Mouse (Mus musculus) heart, postnatal 4 days (tissue): Measurements from ENCODE around the gene Dock4. TPM values are rescaled to one million over a fixed set of nuclear protein-coding genes. Genes with fewer than 3 reads are reported as not detected.

ENCODE experiments used
- DNase-seq: peaks from one replicate; pipeline ENCODE4 v3.0.0; 2021
- total RNA-seq, 2 experiments: library from RNA; stranded (reverse); gene quantifications; 2 replicates each; pipeline ENCODE4 v1.2.3; 2021

Gene Dock4
- total RNA-seq, 2 experiments from 2014 or later, result 21.0 to 24.0 TPM

- no peak for DNase-seq
Measured at GRCm38 (mm10) chr12:40773091-40773490, 327.3 kb downstream of the Dock4 start.

DNA sequence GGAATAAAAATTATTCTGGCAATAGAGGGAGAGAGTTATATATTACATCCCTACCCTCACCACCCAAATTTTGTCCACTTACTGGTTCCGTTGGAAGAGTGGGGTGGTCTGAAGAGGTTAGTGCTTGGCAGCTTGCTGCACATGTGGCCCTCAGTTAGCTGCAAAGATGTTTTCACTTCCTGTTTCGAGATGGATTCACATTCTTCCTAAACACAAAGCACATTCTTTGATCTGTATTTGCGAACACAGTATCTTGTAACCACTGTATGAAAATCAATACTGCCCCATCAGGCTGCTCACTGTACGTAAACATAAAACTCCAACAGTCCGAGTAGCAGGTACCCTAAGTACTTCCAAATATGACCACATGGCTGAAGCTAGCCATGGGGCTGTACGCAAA, 335.8 kb downstream of the Dock4 start:
- no peak for DNase-seq

DNA sequence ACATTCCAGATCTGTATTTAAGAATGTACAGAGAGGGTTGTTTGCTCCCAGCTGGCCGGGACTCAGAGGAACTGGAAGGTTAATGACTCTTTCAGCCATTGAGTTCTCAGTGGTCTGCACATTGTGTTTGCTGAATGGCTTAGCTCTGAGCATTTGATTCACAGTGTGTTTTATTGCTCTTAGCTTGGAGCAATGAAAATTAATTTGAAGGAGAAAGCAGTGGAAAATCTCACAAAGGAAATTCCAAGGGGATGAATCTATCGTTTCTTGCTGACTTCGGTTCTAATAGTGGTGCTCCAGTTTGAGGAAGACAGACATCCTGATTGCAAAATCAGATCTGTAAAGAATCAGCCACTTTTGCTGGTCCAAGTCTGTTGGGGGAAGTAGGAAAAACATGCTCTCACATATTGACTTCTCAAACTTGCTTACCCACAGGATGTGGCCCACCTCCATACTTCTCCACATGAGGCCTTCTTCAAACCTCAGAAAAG, 342.9 kb downstream of the Dock4 start:
- DNase-seq, result no peak

- DNase-seq, result no peak
Measured at GRCm38 (mm10) chr12:40789379-40790361, 343.9 kb downstream of the Dock4 start.

DNA sequence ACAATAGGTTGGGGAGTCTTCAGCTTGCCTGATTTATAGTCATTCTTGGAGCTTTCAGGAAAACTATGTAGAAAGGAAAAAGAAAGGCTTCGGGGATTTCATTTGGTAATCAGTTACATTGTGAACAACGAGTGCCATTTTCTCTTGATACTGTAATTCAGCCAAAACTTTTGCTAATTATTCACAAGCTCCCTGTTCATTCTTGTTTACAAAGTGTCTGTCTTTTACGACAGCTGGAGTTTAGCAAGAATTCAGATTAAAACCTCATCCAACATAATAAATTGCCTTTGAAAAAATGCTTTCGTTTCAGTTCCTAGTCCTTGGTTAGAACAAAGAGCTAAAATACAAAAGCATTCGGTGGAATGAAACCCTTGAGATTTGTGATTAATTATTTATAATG, 345.5 kb downstream of the Dock4 start:
- DNase-seq, result no peak

GRCm38 (mm10) chr12:40792184-40792650, 346.5 kb downstream of the Dock4 start:
- no peak for DNase-seq

GRCm38 (mm10) chr12:40794066-40794465, 348.3 kb downstream of the Dock4 start:
- no peak for DNase-seq

GRCm38 (mm10) chr12:40794756-40795155, 349.0 kb downstream of the Dock4 start:
- DNase-seq, result no peak

DNA sequence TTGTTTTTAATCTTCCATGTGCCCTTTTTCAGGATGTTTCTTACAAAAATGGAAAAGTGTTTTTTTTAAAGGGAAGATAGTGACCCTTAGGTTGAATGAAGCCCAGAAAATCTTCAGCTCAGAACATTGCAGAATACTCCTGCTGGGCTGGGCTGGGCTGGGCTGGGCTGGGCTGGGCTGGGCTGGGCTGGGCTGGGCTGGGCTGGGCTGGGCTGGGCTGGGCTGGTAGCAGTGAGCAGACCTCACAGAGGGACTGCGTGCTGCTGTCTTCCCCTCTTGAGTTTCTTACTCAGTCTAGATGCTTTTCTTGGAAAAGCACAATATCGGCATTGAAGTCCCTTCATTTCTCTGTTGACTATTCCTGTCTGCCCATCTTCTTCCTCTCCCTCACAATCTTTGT, 350.0 kb downstream of the Dock4 start:
- DNase-seq, result no peak

- DNase-seq, result no peak
Measured at GRCm38 (mm10) chr12:40796813-40797491, 351.2 kb downstream of the Dock4 start.

GRCm38 (mm10) chr12:40797561-40798343, 352.0 kb downstream of the Dock4 start:
- DNase-seq, result no peak

GRCm38 (mm10) chr12:40798344-40799017, 352.7 kb downstream of the Dock4 start:
- no peak for DNase-seq

DNA sequence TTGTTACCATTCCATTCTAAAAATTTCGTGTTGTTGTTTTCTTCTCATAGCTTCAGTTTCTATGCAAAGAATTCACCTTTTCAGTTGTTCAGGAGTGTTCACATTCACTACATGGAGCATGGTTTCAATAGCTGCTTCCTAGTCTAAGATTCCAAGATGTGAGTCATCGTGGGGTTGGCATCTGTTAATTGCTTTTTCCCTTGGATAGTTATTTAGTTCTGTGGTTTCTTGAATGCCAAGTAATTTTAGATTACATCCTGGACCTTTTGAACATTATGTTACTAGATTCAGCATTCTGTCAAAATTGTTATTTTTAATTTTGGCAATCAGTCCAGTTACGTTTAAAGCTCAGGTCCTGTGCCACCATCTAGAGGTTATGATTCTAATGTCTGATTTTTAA, 355.7 kb downstream of the Dock4 start:
- no peak for DNase-seq

DNA sequence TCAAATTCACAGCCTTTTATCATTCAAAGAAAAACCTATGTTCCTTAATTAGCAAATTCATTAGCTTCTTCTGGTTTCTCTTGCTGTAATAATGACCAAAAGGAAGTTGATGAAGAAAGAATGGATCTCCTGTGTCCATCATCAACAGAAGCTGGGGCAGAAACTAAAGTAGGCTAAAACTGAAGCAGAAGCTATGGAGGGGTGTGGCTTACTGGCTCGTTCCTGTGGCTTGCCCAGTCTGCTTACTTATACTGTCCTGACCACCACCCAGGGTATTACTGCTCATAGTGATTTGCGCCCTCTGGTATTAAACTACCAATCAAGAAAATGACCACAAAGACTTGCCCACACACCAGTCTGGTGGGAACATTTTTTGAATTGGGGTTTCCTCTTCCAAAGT, 359.5 kb downstream of the Dock4 start:
- no peak for DNase-seq

DNA sequence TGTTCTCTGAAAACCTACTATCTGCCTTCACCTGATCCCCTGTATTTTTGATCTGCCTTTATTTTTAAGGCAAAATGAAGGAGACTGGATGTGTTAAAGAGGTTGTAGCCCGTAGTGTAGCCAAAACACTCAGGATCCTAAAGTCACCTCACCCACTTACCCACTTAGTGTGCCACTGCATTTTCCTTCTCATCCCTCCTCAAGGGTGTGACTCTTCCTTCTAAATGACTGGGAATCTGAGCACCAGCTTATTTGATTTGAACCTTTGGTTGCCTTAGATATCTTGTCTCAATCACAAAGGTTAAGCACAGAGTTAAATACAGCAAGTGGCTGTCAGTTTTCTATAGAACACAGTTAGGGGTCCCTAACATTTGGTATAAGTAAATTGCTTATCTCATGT, 362.2 kb downstream of the Dock4 start:
- DNase-seq, result no peak

DNA sequence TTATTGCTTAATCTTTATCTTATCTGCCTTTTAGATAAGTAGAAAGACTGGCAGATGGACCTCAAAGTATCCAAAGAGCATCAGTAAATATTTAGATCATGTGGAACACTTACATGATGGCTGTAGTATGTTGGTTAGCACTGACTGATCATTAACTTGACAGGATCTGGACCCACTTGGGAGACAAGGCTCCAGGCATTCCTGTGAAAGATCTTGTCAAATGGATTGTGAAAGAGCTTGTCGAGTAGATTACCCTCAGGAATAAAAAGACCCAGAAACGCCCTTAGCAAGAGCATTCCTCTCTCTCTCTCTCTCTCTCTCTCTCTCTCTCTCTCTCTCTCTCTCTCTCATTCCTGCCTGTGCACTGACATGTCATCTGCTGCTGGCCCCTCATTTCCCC, 367.7 kb downstream of the Dock4 start:
- no peak for DNase-seq

DNA sequence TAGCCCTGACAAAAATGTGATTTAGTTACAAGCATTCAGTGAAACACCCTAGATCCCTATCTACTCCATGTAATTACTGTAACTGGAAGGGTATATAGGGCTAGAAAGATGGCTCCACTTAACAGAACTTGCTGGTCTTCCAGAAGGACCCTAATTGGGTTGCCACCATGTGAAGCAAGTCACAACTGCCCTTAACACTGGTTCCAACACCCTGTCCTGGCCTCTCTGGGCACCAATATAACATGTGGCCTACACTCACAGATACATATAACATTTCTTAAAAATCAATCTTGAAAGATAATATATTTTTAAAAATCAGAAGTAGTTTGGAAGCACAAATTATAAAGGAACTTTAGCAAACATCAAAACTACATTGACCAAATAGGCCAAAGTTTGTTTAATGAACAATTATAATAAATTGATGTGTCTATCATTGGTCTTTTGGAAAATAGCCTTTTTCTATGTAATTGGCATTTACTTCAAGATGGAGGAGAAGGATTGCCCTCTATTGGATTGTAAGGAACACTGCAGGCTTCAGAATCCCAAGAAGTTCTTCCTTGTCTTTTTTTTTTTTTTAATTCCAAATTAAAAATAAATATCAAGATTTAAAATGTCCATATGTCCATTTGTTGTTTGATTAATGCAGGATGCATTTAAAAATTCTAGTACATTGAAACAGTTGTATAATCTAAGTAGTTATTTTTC, 369.1 kb downstream of the Dock4 start:
- DNase-seq, result no peak

GRCm38 (mm10) chr12:40818046-40818708, 372.4 kb downstream of the Dock4 start:
- no peak for DNase-seq

GRCm38 (mm10) chr12:40823631-40824030, 377.9 kb downstream of the Dock4 start:
- DNase-seq, result no peak

DNA sequence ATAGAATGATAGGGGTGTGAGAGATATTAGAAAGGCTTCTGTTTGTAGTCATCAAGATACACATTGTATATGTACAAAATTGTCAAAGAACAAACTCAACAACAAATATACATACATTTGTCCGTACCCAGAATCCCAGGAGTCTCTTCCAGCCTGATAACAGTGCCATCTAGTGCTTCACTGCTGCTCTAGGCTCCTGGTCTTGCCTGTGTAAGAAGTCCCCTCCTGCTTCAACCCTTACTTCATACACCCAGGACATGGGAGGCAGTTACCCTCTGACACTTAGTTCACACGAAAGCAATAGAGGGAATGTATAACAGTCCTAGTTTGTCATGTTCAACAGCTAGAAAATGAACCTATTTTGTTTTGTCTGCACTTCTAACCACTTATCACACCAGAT, 378.5 kb downstream of the Dock4 start:
- DNase-seq, result no peak
